Mouse (Mus musculus) adrenal gland, adult 18-20 months (tissue): ENCODE measurements around the gene Agfg2. TPM values are rescaled to one million over a fixed set of nuclear protein-coding genes. Genes with fewer than 3 reads are reported as not detected.
"Not testable (repeated sequence)": the region's sequence is repeated elsewhere in the genome, so short reads cannot be mapped to it uniquely, and the experiment has no call there.

Experiments
- DNase-seq, 2 experiments: peaks; one replicate each; pipeline ENCODE4 v3.0.0; 2021 to 2022; ENCODE audit warnings: low spot score in 2 of 2
- long read RNA-seq, 2 experiments: library from polyadenylated mRNA; stranded (forward); transcript quantifications; one replicate each; pipeline ENCODE4 v2.0.0; 2021
- total RNA-seq, 2 experiments: library from RNA; stranded (reverse); gene quantifications; 1 replicate in 1 of 2; 2 replicates in 1 of 2; pipeline ENCODE4 v1.2.3; 2021

Gene Agfg2
- total RNA-seq: 10 to 100 TPM; 25.3 to 28.8 TPM
- long read RNA-seq, experiment 1, transcript Agfg2-202 (13 exons, 2,858 nt): major isoform, 16 of 34 reads
- long read RNA-seq, experiment 1, transcript Agfg2-201 (12 exons, 2,893 nt): minor isoform, 12 of 34 reads
- long read RNA-seq, experiment 1, partial matches to known transcripts: 4 of 34 reads
- long read RNA-seq, experiment 1, other reads (novel, unspliced or antisense): 2 of 34 reads
- long read RNA-seq, experiment 2, transcript Agfg2-202 (13 exons, 2,858 nt): major isoform, 22 of 62 reads
- long read RNA-seq, experiment 2, transcript Agfg2-201 (12 exons, 2,893 nt): minor isoform, 17 of 62 reads
- long read RNA-seq, experiment 2, partial matches to known transcripts: 15 of 62 reads
- long read RNA-seq, experiment 2, other reads (novel, unspliced or antisense): 8 of 62 reads

DNA sequence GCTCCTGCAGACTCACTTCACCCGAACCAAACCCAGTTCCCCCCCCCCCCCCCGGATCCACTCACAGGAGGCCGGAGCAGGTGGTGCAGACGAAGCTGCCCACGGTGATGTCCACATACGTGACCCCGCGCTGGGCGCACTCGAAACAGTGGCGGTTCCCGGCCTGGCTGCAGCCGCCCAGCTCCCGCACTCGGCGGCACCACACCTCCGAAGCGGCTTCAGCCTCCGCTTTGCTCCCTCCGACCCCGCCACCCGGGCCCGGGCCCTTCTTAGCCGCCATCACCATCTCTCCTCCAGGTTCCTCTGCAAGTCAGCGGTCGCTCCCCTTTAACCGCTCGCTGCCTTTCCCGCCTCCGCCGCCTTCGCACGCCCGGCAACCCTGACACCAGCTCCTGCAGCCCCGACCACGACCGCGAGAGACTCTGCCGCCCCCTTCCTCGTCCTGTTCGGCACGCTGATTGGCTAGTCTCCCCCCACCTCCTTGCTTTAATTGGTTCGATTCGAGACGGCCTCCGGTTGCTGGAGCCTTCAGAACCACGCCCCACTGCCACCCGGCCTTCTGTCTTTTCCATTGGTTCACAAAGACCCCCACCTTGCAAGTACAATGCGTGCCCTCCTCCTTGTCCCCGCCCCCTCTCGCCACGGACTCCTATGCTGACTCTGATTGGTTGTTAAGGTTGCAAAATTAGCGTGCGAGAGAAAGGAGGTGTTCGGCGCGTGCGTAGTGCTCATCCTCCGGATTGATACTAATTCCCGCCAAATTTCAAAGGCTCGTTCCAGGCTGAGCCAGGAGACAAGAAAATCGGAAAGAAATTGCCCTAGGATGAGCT, at the start of gene Agfg2:
TSS of gene Agfg2 (minus strand) at position 433 of the 830 bp plus-strand sequence.
- DNase-seq: peak; percentile 91 to 93

DNA sequence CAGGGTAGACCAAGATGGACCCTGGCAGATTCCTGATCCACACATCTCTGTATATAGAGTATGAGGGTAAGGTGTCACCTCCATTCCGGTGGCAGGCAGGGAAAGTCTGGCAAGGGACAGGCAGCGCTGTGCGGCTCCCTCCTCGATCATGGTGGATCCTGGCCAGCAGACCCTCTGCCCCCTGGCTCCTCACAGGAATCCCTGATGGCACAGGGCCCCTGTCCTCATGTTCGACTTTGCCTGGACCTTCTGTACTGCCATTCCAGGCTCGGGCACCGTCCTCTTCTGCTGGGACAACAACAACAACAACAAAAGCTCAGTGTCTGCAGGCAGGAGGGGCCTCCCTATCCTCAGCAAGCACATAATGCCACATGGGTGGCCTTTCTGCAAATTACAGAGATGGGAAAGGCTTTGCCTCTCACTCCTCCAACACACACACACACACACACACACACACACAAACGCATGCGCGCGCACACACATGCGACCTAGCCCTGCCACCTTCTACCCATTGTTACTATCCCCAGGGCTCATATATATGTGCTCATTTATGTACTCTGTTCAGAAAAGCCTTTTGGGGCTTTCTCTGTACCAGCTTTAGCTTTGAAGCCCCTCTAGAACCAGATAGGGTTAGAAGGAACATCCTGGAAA, 49.2 kb upstream of the Agfg2 start:
- DNase-seq: no peak

DNA sequence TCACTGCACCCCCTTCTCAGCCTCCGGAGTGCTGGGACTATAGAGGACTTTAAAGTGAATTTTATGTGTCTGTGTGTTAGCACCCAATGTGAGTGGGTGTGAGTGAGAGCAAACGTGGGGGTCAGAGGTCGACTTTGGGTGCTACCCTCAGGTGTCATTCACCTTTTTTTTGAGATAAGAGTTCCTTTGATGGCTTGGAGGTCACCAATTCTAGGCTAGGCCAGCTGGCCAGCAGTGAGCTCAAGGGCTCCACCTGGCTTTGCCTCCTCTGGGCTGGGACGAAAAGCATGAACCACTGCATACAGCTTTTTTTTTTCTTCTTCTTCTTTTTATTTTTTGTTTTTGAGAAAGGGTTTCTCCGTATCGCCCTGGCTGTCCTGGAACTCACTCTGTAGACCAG, 42.2 kb upstream of the Agfg2 start:
- DNase-seq: no peak

DNA sequence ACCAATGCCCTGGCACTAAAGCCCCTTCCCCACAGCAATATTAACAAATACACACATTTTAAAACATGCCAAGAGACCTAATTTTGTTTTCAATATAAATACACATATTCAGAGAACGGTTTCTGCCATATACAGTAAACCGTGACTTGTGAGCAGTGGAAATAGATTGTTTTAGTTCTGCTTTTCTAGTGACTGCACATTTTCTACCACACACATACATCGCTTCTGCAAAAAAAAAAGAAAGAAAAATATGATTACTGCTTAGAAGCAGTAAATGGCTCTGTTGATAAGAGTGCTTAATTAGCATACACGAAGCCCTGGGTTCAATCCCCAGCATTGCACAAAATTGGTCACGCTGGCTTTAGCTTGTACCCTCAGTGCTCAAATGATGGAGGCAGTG, 39.3 kb upstream of the Agfg2 start:
- no peak for DNase-seq

DNA sequence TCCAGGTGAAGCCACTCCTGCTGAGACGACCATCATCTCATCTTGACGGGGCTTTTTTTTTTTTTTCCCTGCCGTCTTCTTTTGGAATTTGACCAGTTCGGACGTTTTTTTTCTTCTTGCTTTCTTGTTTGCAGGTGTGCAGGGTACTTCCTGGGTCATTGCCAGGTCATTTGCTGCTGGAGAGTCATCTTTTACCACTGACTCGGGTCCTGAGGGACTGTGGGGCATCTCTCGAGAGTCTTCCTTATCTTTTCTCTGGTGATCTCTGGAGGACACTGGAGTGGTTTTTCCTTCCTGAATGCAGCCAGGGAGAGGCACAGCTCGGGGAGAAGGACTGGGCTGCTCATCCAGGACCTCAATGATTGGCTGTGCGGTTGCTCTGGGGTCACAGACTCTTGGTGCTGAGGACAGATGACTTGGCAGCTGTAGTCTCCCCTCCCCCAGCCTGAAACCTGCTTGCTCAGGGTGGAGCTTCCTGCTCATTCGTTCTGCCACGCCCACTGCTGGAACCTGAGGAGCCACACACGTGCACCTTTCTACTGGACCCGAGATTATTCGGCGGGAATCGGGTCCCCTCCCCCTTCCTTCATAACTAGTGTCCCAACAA, 36.1 kb upstream of the Agfg2 start:
- DNase-seq: not testable (repeated sequence)

DNA sequence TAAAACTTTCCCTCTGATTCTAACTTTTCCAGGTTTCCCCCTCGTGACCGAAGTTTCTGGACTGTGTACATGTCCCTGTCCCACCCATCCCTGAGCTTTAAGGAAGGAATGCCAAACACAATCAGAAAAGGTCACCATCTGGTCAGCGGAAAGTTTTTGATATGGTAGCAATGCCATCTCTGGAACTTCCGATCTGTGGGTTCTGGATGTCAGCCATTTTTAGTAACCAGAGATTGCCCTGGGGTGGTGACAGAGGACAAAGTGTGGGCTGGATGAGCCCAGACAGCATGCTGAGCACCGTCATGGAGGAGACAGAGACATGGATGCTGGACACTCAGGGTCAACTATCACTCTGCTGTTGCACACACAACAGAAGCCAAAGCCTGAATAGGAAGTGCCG, 34.6 kb upstream of the Agfg2 start:
- no peak for DNase-seq

DNA sequence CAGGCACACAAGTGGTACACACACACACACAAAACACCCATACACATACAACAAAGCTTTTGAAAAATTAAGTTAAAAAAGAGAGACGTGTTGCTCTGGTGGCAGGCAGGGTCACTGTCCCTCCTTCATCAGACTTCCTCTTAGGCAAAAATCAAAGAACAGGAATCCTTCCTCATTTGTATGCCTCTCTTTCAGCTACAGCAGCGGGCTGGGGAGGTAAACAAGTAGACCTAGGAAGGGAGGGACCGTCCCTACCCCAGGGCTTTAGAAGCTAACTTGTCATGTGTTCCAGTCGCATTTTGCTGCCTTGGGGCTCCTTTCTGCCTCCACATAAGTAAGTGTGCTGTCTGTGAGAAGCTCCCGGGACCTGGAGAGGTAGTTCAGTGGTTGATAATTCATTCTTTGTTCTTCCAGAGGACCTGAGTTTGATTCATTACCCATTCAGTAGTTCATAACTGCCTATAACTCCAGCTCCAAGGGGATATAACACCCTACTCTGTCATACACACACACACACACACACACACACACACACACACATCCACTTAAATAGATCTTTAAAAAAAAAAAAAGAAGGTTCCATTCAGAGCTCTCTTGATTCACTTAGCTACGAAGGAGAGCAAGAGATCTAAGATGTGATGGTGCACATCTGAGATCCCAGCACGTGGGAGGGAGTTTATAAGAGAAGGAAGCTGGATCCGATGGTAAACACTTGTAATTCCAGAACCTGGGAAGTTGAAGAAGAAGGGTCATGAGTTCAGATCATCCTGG, 33.7 kb upstream of the Agfg2 start:
- DNase-seq: no peak

DNA sequence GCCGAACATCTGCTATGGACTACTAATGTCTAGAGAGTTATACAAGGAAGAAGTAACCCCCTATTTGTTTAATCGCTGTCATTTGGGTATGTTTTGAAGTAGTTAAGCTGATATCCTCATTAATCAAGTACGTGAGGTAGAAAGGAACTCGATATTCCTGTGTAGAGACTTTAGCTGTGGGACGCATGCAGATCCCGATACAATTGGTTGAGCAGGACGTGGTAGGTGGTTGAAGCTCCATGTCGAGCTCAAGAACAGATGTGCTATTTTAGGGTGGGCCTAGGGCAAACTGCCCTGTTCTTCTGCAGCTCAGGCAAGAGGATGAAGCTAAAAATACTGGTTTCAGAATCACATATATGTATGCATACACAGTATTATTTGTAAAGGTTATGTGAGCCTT, 31.2 kb upstream of the Agfg2 start:
- DNase-seq: no peak

DNA sequence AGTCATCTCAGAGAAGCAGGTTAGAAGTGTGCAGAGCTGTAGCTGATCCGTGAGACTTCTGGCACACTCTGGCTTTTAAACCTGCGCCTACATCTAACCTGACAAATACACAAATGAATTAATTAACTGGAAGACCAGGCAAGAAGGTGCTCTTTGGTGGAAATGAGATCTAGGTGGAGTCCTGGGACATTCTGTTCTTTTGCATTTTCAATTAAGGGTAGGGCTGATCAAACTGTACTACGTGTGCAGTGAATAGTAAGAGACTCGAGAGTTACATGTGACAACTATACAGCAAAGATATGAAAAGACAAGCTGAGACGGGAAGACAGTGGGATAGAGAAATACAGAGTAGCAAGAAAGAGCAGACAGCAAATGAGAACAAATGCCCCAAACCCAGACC, 28.9 kb upstream of the Agfg2 start:
- no peak for DNase-seq

DNA sequence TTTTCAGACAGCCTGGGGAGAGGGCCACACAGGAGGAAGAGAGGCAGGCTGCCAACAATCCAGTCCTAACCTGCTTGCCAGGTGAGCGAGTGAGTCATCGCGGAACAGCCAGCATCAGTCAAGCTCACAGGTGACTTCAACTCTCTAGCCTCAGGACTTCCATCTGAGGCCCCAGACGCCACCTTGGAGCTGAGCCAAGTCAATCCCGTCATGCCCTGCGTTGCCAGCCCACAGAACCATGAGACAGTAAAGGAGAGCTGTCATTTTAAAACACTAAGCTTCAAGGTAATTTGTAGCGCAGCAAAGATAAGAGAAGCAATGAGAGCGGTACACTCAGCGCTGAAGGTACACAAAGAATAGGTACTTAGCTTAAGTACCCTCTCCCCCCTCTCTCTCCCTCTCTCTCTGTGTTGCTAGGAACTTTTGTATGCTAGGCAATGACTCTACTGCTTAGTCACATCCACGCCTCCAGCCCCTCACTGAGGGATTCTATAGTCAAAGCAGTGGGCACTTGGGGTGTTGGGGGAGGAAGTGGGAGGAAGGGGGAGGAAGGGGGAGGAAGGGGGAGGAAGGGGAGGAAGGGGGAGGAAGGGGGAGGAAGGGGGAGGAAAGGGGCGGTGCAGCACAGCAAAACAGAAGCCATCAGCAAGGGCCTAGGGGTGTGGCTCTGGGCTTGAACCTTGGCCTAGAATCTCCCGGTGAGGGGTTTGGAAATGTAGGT, 22.5 kb upstream of the Agfg2 start:
- DNase-seq: peak; percentile 35 to 44

DNA sequence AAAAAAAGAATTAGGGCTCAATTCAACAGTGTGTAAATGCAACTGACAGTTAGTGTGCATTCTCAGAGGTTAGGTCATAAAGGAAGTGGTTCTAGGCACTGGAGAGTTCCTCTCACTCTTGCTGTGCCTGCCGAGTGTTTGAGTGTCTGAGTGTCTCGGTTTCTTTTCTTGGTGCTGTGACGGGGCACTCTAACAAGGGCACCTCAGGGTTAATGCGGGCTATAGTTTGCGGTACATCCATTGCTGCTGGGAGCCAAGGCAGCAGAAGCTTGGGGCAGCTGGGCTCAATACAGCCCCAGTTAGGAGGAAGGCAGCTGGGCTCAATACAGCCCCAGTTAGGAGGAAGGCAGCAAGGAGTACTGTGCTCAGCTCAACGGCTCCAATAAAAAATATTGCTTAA, 20.7 kb upstream of the Agfg2 start:
- no peak for DNase-seq

DNA sequence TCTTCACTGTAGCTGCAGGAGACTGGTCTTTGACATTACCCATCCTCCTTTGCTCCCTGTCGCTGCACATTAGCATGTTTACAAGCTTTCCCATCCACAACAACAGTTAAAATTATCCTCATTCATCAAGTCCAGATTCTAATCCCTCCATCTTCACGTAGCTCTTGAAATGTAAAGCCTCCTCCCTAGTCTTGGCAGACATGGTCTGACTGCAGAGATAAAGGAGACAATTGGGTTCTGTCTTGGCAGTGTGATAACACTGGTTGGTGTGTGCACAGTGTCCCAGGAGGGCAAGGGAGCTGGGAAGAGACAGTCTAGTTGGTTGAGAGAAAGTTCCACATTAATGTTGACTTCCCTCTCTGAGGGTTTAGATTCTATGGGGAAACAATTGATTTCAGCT, 15.3 kb upstream of the Agfg2 start:
- DNase-seq: no peak

DNA sequence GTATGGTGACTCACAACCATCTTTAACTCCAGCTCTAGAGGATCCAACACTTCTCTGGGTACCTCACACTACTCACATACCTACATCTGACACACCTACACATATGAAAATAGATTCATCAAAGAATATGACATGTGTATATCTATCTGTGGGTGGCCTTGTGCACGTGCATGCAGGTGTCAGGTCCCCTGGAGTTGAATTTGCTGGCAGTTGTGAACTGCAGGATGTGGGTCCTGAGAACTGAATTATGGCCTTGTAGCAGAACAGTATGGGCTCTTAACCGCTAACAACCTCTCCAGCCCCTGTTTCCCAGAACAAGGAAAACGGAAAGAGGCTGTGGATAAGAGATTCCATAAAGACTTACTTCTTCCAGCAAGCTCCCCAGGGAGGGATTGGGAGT, 14.6 kb upstream of the Agfg2 start:
- DNase-seq: no peak

DNA sequence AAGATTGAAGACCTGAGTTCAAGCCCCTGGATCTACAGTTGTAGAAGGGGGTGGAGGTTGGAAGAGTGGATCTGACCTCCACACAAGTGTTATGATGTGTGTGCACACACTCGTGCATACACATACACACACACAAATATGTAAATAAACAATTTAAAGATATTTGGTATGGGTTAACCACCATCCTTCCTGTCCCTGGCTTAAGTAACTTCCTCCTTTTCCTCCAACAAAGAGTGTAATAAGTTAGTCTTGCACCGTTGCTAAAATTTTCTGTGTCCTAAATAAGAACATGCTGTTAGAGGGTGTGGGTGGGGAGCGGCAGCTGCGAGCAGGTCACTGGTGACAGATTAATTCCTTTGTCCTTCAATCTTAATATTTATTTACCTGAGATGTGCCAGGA, 11.4 kb upstream of the Agfg2 start:
- DNase-seq: no peak

DNA sequence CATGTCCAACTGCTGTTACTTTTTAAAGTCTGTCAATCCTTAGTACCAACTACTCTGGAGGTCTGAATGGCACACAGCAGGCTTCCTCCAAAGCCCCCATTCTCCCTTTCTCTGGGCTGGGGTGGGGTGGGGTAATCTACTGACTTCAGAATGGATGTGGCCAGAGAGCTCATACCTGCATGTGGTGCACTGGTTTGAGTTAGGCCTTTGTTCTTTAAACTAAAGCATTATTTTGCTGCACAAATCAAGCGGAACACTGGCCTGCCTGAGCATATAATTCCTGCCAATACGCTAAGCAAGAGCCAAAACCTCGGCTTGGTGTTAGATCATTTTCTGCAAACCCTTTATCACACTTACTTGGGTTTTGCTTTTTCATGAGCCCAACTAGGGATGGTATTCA, 10.3 kb upstream of the Agfg2 start:
- no peak for DNase-seq

DNA sequence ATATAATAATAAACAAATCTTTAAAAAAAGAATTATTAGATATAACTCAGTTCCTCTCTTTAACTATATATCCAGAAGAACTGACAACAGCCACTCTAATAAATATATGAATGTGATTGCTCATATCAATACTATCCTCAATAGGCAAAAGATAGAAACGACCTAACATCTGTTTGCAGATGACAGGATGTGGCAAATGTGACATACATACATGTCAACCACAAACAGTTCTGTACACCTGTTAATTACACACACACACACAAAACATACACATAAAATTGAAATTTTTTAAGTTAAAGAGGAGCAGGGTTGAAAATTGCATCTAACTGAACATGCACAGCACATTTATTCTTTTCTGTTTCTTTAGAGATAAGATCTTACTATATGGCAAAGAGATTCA, 7.4 kb upstream of the Agfg2 start:
- DNase-seq: no peak

DNA sequence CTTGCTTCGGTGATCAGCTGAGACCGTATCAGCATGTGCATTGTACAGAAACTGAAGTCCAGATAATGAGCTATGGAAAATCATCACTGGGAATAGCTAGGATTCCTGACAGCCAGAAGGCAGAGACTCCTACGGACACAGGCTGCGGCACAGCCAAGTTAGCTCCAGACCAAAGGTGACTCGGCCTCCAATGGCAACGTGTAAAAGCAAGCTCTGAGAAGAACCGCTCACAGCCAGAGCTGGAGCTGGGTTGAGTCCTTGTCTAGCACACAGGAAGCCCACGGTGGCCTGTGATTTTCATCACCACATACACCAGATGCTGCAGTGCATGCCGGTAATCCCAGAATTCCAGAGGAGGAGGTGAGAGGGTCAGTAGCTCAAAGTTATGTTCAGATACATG, 6.0 kb upstream of the Agfg2 start:
- no peak for DNase-seq

DNA sequence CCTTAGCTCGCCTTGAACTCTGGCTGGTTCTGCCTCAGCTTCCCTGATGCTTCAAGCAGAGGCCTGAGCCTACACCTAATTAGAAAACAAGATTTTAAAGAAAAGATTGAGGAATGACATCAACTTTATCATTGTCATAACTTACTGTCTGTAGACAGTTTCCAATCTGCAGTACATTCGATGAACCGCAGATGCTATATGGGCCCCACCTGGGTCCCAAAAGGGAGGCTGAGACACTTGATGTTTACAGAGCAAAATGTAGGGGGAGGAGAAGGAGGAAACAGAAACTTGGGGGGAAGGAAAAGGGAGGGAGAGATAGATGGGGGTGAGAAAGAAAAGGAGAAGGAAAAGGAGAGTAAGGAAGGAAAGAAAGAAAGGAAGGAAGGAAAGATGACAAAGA, 5.4 kb upstream of the Agfg2 start:
- DNase-seq: no peak

DNA sequence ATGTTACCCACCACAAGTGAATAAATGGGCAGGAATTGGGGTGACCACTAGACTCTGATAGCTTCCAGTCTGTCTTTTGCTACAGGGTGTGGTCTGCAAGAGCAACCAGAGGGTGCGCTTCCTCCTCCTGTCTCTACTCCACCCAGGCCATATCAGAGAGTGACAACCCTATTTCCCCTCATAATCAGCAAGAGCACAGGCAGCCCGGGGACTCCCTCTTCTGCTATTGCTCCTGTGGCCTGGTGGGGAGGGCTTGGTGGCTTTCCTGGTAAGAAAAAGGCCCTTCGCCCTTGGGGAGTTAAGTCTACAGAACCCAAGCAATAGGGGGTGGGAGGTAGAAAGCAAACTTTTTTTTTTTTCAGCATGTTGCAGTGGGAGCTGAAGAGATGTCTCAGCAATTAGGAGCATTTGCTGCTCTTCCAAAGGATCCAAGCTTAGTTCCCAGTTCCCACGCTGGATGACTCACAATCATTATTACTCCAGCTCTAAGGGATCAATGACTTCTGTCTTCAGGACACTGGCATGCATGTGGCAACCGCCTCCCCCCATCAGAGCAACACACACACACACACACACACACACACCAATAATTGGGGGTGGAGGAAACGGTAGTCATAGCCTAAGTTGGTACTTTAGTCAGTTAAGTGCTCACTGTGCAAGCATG, 1.7 kb upstream of the Agfg2 start:
- no peak for DNase-seq

DNA sequence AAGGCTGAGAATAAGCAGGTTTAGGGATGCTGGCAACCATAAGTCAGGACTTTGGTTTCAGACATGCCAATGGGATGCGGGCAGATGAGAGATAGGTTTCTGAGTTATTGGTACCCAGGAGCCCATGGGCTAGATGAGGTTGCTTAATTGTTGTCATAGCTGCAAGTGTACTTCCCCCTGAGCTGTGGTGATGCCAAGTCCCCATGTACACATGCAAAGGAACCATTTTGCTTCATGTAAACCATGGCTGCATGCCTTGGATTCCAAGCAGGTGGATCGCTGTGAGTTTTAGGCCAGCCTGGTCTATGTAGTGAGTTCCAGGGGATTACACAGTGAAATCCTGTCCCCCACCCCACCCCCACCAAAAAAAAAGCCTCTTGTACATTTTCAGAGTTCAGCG, 1.1 kb upstream of the Agfg2 start:
- DNase-seq: no peak
